Mouse (Mus musculus) spleen, postnatal 36 days (tissue): ENCODE results near the gene Atp8a2.
A peak's percentile ranks its signal among the peaks of the same experiment; 100 is the strongest.
"Not testable (repeated sequence)": the region's sequence is repeated elsewhere in the genome, so short reads cannot be mapped to it uniquely, and the experiment has no call there.

Experiments
- DNase-seq, 2 experiments: peaks; one replicate each; pipeline ENCODE4 v3.0.0; 2022; ENCODE audit warnings: low spot score in 2 of 2, mixed read lengths in 1 of 2

Gene Atp8a2

DNA sequence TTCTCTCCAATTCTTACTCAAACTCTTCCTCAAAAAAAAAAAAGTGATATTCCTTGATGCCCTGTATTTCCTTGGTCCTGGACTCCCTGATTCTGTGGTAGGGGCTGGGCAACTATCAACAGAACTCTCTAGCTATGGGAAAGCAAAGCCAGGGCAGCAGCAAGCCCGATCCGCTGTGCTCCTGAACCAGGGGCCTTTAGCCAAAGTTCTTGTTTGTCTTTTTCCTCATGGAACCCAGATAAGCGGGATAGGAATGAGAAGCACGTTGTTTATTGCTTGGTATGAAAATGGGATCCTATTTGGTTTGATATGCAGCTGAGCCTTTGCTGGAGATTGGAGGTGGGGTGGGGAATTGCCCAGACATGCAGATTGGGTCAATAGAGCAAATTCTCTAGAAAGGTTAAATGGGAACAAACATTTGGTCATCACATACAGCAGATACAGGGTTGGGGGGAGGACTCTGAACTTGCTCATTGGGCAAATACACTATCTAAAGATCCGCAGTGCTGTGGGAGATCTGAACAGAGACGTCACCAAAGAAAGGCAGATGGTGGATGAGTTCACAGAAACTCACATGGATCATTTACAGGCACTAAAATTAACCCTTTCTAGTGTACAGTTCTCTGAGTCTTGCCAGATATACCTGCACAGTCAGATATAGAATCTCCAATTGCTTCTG is 353.6 kb downstream of the Atp8a2 start:
- no peak for DNase-seq

DNA sequence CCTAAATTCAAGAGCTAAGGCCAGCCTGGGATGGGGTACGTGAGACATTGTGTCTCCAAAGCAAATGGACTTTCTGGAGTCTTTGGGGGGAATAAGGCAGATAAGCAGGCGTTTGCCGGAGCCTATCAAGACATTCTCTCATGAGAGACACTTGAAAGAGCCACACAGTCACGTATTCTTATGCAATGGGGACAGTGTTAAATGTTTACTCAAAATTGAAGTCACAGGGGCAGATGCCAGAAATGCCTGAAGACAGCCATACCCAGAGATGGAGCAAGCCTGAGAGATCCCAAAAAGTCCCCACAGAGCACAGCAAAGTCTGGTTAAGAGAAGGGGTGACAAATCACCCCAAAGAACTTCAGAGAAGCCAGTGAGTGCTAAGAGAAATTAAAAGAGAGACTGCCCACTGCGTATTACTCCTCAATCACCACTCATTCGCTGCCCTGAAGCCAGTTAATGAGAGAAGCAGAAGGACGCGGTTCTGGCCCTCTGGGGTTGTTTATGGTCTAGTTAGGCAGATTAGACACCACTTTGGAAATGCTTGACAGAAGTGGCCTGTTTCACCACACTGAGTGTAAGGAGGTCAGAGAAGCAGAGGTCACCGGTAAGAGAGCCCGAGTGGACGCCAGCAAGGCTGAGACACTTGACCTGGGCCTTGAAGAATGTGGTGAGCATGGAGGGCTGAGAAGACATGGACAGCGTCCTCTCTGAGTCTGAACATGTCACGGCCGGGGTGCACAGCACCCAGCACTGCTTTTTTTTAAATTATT is 356.8 kb downstream of the Atp8a2 start:
- peak in 1 of 2 experiments; percentile 2 for DNase-seq

DNA sequence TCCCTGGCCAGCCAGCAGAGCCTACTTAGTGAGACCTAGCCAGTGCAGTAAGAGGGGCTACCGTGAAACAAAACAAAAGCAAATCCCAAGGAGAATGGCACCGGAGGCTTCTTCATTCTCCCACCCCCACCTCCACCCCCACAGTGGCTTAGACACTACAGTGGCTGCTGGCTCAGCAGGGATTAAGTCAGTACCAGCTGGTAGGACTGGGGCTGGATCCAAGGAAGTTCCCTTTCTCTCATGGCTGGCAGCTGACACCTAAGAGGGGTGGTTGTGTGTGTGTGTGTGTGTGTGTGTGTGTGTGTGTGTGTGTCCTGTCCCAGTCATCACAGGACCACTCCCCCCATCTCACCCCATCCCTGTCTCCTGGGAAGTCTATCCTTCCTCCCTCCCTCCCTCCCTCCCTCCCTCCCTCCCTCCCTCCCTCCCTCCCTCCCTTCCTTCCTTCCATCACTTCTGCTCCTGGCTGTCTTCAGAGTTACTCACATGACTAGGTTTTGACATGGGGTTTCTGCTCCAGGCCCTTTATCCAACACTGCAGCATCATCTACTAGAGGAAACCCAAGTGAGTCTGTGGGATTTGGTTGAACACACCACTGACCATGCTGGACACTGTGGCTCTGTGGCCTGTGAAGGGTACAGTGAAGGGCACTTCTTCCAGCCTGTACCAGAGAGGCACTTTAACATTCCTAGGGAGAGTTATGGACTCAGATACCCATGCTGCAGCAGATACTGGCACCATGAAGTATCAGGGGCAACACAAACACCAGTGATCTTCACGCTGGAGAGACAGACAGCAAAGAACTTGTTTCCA is 358.3 kb downstream of the Atp8a2 start:
- not testable (repeated sequence) for DNase-seq

DNA sequence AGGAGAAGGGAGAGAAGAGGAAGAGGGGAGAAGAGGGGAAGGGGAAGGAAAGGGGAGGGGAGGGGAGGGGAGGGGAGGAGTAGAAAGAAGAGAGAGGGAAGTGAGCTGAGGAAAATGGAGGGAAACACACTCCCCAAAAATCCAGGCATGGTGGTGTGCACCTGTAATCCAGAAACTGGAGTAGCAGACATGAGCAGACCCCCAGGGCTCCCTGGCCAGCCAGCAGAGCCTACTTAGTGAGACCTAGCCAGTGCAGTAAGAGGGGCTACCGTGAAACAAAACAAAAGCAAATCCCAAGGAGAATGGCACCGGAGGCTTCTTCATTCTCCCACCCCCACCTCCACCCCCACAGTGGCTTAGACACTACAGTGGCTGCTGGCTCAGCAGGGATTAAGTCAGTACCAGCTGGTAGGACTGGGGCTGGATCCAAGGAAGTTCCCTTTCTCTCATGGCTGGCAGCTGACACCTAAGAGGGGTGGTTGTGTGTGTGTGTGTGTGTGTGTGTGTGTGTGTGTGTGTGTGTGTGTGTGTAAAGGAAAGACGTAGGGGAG is 359.2 kb downstream of the Atp8a2 start:
- not testable (repeated sequence) for DNase-seq

DNA sequence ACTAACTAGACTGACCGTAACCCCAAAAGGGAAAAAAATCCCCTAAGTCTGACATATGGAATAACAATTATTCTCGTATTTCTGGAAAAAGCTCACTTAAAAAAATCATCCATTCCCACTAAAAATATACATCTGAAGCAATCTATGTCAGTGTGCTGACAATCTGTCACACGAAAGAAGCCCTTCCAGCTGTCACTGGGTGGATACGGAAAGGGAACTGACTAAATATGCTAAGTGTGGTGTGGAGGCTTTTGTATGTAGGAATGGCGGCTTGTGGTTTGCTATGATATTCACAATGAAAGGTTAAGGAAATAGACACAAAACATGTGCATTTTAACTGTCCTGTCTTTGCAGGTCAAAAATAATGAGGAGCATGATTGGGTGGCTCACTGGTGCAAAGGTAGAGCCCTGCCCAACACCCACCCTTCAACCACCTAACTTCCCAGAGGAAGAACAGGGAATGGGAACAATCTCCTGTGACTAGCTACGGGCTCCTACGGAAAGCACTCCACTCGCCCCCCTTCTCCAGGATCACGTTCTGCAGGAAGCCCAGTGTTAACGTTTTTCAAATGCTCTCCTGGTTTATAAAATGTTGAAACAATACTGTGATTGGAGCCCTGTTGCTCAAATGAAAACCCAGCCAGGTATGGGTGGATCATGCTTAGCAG is 360.0 kb downstream of the Atp8a2 start:
- no peak for DNase-seq

DNA sequence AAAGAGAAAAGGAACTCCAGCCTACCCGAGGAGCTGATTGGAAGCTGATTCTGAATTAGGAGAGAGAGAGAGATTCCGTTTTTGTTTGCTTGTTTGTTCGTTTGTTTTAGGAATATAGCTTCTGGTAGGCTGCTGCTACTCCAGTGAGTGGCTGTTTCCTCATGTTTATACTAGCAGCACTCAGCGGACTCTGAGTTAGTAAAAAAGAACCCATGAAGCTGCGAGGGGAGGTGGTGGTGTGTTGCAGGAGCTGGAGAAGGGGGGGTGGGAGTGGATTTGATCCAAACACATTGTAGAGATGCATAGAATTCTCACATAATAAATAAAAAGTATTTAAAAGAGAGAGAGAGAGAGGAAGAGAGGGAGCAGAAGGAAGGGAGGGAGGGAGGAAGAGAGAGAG is 367.4 kb downstream of the Atp8a2 start:
- no peak for DNase-seq

DNA sequence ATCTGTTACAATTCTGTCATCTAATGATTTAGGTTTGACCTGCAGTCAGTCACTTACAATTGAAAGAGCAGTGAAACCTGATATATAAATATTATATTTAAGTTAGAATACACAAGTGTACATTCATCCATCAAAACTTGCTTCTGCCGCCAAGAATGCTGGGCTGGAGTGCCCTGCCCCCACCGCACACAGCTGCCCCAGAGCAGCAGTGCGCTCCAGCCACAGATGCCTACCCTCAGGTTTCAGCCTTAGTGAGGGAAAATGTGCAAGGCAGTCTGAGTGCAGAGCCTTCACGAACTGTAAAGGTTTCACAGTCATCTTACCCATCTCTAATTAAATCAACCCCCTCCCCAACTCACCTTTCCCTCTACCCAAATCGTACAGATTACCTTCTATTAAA is 369.6 kb downstream of the Atp8a2 start:
- DNase-seq = no peak

DNA sequence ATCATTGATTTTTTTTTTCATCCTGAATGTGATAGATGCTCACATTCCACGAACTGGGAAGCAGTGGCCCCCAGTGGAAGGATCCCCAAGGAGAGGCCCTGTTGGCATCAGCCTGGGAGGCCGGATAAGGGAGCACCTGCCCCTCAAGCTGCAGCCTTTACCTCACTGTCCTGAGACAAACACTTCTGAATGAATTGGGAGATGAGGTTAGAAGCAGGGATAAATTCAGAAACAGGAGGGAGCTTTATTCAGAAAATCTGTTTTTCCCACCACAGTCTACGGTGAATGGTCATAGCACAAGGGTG is 376.9 kb downstream of the Atp8a2 start:
- DNase-seq = no peak

DNA sequence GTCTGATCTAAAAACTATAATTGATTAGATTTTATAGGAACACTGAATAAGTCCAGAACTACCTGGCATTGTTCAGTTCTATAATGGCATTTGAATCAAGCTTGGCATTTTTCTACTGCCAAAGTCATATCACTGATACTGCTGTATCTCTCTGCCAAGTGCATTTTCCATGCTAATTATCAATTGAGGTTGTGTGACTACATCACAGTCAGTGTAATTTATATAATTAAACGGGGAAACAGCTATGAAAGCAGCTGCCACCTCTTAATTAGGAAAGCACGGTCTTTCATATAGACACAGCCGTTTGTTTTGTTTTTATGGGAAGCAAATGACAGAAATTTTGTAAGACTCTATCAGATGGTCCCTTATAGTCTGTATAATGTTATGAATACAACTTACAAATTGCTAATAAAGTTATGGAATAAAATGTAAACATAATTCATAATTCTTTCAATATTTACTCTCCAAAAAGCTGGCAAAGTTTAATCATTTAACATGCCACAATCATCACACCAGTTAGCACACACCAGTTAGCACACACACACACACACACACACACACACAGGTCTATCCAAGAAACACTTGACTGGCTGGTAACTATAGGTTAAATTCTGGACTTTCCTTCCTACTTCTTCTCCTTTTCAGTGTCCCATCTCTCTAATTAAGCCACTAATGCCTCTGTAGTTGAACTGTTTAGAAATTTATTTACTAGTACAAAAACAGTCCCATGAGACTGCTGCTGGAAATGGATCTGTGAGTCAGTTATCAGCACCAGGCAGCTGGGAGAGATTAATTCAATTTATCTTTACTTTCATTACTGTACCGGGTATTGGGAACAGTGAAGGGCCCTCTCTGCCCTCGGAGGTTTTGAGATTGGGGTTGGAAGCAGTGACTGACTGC is 377.5 kb downstream of the Atp8a2 start:
- DNase-seq = no peak

DNA sequence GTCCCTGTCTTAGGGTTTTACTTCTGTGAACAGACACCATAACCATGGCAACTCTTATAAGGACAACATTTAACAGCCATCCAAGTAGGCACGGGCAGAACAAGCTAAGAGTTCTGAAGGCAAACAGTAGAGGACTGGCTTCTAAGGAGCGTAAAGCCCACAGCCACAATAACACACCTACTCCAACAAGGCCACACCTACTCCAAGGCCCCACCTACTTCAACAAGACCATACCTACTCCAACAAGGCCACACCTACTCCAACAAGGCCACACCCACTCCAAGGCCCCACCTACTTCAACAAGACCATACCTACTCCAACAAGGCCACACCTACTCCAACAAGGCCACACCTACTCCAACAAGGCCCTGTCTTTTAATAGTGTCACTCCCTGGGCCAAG is 386.7 kb downstream of the Atp8a2 start:
- not testable (repeated sequence) for DNase-seq

DNA sequence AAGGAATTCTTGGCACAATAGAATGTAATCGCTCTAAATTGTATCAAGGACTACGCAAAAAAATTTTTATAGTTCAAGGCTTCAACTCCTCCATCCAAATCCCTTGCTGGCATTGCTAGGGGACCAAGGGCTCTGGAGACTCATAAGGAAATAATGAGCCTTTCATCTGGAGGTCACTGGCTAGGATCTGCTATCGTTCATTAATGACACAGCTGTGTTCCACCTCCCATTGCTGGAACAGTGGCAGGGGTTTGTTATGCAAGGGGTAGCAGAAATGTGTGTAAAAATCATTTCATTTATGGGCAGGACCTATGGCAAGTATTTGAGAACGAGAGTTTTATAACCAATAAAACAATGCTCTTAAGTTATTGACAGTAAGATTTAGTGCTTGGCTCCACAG is 387.2 kb downstream of the Atp8a2 start:
- no peak for DNase-seq

DNA sequence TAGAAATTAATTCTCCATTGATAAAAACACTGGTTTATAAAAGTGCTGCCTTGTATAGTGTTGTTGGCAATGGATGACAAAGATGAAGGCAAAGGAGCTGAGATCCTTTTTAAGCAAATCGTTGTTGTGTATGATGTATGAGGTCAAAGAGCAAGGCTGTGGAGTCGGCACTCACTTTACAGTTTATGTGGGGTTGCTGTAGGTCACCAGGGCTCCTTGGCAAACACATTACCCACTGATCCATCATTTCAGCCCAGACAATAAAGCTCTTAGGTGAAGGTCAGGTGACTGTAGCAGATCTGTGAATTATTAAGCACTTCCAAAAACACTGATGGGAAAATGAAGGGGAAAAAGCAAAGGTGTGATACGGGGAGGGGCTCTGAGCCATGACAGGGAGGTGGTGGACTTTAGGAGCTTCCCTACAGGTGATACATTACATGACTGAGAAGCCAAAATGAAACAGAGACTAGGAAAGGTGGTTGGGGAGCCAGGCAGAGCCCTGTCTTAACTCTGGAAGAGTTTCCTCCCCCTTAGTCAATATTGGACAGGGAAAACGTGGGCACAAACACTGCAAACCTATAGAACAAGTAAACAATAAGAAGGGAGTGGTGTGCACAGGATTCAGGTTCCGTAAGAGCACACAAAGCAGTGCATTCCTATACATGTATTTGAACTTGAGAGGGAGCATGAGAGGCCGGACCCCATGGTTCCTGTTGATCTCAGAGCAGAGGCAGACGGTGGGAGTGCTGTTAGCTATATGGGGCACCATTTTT is 389.3 kb downstream of the Atp8a2 start:
- no peak for DNase-seq

DNA sequence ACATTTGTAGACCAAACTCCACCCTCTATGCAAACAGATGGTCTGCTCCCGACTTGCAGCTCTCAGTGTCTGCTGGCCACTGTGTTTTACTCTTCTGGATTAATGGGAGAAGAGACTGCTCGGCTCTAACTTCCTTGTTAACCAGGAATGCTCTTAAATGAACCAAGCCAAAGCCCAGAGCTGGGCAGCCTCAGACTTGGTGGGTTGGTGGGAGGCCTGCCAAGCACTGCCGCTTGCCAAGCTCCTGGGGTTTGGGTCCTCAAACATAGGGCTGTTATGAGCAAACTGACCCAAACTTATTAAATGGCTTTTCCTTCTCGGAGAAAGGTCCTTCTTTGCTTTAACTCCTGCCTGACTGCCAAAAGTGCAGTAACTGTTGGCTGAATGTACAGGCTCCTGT is 390.1 kb downstream of the Atp8a2 start:
- no peak for DNase-seq

DNA sequence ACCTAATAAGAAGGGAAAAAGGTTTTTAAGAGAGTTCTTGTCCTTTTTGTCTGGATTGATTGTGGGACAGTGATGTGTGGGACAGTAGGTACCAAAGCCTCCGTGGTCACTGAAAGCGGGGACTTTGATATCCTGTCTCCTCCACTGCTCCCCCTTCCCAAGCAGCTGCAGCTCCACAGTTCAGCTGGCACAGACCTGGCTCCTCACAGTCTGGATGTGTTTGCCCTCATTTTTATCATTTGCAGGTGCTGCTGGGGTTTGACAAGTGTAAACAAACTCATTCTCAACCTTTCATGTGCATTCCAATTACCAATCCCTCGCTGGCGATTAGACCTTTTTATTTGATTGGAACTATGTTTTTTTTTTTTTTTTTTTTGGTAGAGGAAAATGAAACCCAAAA is 390.8 kb downstream of the Atp8a2 start:
- DNase-seq = no peak

DNA sequence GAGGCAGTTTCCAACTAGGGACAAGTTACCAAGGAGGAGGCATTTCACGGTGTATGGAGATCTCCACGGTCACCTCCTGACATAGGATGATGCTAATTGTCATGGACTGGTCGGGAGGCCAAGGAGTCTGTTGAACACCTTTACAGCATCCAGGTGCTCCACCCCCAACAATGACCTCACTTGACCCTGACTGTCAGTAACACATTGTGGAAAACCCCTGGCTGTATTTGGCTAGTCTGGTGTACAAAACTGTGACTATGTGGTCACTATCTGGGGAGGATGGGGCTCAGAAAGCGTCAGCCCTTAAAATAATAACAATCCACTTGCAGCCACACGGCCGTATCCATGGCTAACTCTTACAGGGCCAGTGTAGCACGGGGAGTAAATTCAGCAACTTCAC is 391.3 kb downstream of the Atp8a2 start:
- DNase-seq = no peak

DNA sequence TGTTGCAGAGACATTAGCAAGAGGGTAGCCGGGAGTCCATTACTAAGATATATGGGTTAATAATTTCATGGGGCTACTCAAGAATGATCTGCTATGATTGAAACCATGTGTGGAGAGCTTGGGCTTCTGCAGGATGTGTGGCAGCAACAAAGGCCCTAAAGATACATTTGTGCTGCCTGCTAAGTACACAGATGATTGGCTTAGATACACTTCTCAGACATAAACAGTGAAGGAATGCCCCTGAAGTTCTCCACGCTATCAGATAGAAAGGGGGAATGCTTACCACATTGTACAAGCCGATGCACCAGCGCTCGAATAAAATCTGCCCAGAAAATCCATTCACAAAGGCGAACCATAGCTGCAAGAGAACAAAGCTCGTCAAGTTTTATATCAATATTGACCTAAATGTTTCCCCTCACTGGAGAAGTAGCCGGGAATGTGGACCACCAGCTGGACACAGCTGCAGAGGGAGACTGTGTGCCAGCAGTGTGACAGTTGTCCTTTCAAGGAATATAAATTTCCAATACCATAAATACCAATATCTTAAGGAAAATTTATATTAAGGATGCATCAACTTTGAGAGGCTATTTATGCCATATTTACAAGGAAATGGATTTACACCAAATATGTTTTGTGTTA is 394.9 kb downstream of the Atp8a2 start:
- no peak for DNase-seq

DNA sequence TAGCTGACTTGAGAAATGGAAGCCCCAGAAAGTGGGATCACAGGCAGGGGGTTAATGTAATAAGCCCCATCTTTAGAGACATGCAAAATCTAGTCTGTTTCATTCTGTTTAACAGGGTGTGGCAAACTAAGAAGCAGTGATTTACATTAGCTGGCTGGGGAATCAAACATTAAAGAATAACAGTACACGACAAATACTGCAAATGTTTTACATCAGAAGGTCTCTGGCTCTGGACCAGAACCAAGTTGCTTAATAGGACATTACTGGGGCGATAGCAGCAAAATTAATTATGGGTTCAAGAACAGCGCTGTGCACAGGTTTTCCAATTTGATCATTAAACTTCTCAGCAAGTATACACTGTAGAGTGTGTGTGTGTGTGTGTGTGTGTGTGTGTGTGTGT is 397.5 kb downstream of the Atp8a2 start:
- DNase-seq = no peak

DNA sequence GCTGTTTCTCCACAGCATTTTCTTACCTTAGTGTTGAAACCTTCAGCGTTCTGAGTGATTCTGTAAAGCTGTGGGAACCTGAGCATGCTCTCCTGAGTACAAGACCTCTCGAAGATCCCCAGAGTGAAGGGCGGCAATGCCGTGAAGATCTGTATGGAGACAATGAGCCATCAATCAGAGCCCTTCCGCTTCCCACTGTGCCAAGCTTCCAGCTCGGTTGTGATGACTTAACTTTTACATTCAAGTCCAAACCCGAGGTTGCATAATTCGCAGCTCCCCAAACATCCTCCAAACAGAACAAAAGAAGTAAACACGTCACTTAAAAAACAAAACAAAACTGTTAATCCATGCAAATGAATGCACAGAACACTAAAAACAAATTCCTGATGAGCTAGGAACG is 403.1 kb downstream of the Atp8a2 start:
- DNase-seq = no peak
